Mouse (Mus musculus): ENCODE results near the gene Ogfrl1. TPM values are rescaled to one million over a fixed set of nuclear protein-coding genes. Genes with fewer than 3 reads are reported as not detected.

Gene Ogfrl1
- total and polyA plus RNA-seq, 3 experiments: 6.6 to 9.0 TPM; not detected in 1

DNA sequence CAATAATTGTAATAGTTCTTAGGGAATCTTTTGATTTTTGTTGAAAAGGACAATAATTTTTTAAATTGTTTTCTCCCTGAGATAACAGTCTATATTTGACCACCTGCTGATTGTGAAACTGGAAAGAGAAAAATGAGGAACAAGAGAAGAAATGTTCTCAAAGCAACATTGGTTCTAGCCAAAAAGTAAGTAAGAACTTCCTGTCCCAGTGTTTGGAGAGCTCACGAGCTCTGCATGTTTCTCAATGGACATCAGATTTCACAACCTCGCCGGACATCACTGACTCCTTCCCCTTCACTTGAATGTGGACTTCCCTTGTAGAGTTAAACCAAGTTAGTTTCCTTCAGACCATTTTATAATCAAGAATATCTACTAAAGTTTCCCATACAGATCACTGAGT, 36.0 kb upstream of the Ogfrl1 start:
- Histone ChIP-seq H3K27ac (ENCODE audit: control insufficient read depth, low read depth, low read length) (no peak overlapping the region), H3K27me3 (ENCODE audit: control insufficient read depth in 1 of 2, insufficient read depth in 2 of 2, low read length in 2 of 2) (no peaks in the 10 kb centered on the region)

DNA sequence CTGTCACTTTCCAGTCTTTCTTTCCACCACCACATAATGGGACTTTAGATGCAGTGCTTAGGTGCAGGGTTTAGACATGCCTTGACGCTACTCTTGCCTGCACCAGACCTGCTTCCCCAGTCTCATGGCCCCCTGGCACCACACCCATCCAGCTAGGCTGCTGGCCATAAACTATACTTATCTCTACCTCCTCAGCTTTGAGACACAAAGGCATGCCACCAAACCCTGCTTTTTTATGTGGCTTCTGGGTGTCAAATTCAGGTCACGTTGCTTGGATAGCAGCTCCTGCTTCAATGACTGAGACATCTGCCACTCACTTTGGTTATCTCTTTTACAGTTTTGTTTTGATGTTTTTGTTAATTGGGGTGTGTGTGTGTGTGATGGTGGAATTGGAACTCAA, 28.9 kb upstream of the Ogfrl1 start:
- Histone ChIP-seq H3K9me3 (replicated peaks; ENCODE audit: insufficient read depth, low read length) (no peaks in the 10 kb centered on the region), H3K36me3 (ENCODE audit: control insufficient read depth in 1 of 2, insufficient read depth in 2 of 2, low read length in 2 of 2) (0 out of 4 replicates have a peak, but pooled peaks cover 0 to 3% of the 10 kb centered on the region in 2 experiments), H3K27ac (ENCODE audit: control insufficient read depth, low read depth, low read length) (no peak overlapping the region), H3K4me1 (ENCODE audit: control insufficient read depth in 1 of 2, insufficient read depth in 2 of 2, low read length in 2 of 2) (peaks cover 6% of the 10 kb centered on the region in 2 experiments), H3K9ac (ENCODE audit: control insufficient read depth, low read depth, low read length, poor library complexity, severe bottlenecking) (no peak overlapping the region), H3K79me2 (ENCODE audit: control insufficient read depth, insufficient read depth, low read length, poor library complexity) (no peaks in the 10 kb centered on the region), H3K4me3 (ENCODE audit: control insufficient read depth in 1 of 2, insufficient read depth in 1 of 2, low read depth in 2 of 2, low read length in 2 of 2) (no peak overlapping the region), H3K27me3 (ENCODE audit: control insufficient read depth in 1 of 2, insufficient read depth in 2 of 2, low read length in 2 of 2) (no peaks in the 10 kb centered on the region)
- DNase-seq (ENCODE audit: low read depth, low spot score): peak; percentile 57
- TF ChIP-seq USF1 (IDR thresholded peaks at IDR 0.05; ENCODE audit: low read depth, low read length): peak; percentile 47; the same call in 1 of the 2 replicates
- TF ChIP-seq UBTF (IDR thresholded peaks at IDR 0.05; ENCODE audit: borderline replicate concordance, insufficient read depth, low read depth, low read length): no peak
- TF ChIP-seq MXI1 (IDR thresholded peaks at IDR 0.05; ENCODE audit: low read depth, low read length): peak; percentile 47; the same call in 1 of the 2 replicates
- TF ChIP-seq MAZ (IDR thresholded peaks at IDR 0.05; ENCODE audit: low read depth, low read length): 0 out of 2 replicates have a peak, but pooled peaks have one; percentile 26
- TF ChIP-seq TBP (IDR thresholded peaks at IDR 0.05; ENCODE audit: low read depth, low read length): no peak
- TF ChIP-seq GATA1 (IDR thresholded peaks at IDR 0.05; ENCODE audit: low read depth, low read length): peak; percentile 34; the same call in 1 of the 2 replicates
- no peak for TF ChIP-seq NELFE (IDR thresholded peaks at IDR 0.05; ENCODE audit: low read depth, low read length)
- 0 out of 2 replicates have a peak, but pooled peaks have one; percentile 11 for TF ChIP-seq BHLHE40 (IDR thresholded peaks at IDR 0.05; ENCODE audit: borderline replicate concordance, low read depth, low read length)
- no peak for TF ChIP-seq KAT2A (conservative IDR thresholded peaks at IDR 0.05; ENCODE audit: low read depth, low read length)
- TF ChIP-seq CHD1 (IDR thresholded peaks at IDR 0.05; ENCODE audit: low read depth, low read length): no peak
- no peak for TF ChIP-seq RAD21 (IDR thresholded peaks at IDR 0.05; ENCODE audit: low read depth, low read length)
- peak; percentile 43; the same call in 1 of the 2 replicates for TF ChIP-seq TCF12 (IDR thresholded peaks at IDR 0.05; ENCODE audit: low read depth, low read length)
- peak; percentile 48 to 53; a peak in 3 of 4 replicates for TF ChIP-seq EP300 (IDR thresholded peaks at IDR 0.05; ENCODE audit: low read depth in 1 of 2, low read length in 2 of 2)
- no peak for TF ChIP-seq GABPA (IDR thresholded peaks at IDR 0.05; ENCODE audit: low read depth, low read length)
- TF ChIP-seq ETS1 (IDR thresholded peaks at IDR 0.05; ENCODE audit: low read depth, low read length): peak; percentile 45; the same call in 1 of the 2 replicates
- peak; percentile 36; the same call in 1 of the 2 replicates for TF ChIP-seq RCOR1 (IDR thresholded peaks at IDR 0.05; ENCODE audit: low read depth, low read length)
- TF ChIP-seq JUND (IDR thresholded peaks at IDR 0.05; ENCODE audit: low read depth, low read length): no peak
- TF ChIP-seq ZMIZ1 (IDR thresholded peaks at IDR 0.05; ENCODE audit: low read depth, low read length): no peak
- TF ChIP-seq MAX (IDR thresholded peaks at IDR 0.05; ENCODE audit: low read length): peak; percentile 43; the same call in 1 of the 2 replicates
- peak; percentile 47; the same call in 1 of the 2 replicates for TF ChIP-seq SIN3A (IDR thresholded peaks at IDR 0.05; ENCODE audit: low read length)

More for the DNA sequence above, 36.0 kb upstream of the Ogfrl1 start:
- Histone ChIP-seq H3K4me1 (ENCODE audit: control insufficient read depth in 1 of 2, insufficient read depth in 2 of 2, low read length in 2 of 2) (no peaks in the 10 kb centered on the region; a peak in 2 of 4 replicates), H3K79me2 (ENCODE audit: control insufficient read depth, insufficient read depth, low read length, poor library complexity) (no peaks in the 10 kb centered on the region), H3K9me3 (replicated peaks; ENCODE audit: insufficient read depth, low read length) (no peaks in the 10 kb centered on the region), H3K4me3 (ENCODE audit: control insufficient read depth in 1 of 2, insufficient read depth in 1 of 2, low read depth in 2 of 2, low read length in 2 of 2) (no peak overlapping the region), H3K9ac (ENCODE audit: control insufficient read depth, low read depth, low read length, poor library complexity, severe bottlenecking) (no peak overlapping the region), H3K36me3 (ENCODE audit: control insufficient read depth in 1 of 2, insufficient read depth in 2 of 2, low read length in 2 of 2) (no peaks in the 10 kb centered on the region)
- peak; percentile 30 for DNase-seq (ENCODE audit: low read depth, low spot score)
- peak in 1 of 2 experiments; percentile 63; a peak in 2 of 4 replicates for TF ChIP-seq EP300 (IDR thresholded peaks at IDR 0.05; ENCODE audit: low read depth in 1 of 2, low read length in 2 of 2)
- no peak for TF ChIP-seq RCOR1 (IDR thresholded peaks at IDR 0.05; ENCODE audit: low read depth, low read length)

Measured in MEL (cell line).